Mouse (Mus musculus) heart, adult 8-10 months (tissue): ENCODE data around the gene Ppard. TPM values are rescaled to one million over a fixed set of nuclear protein-coding genes. Genes with fewer than 3 reads are reported as not detected.
A peak's percentile ranks its signal among the peaks of the same experiment; 100 is the strongest.
"Not testable (repeated sequence)": the region's sequence is repeated elsewhere in the genome, so short reads cannot be mapped to it uniquely, and the experiment has no call there.

ENCODE experiments used
- DNase-seq: peaks from one replicate; pipeline ENCODE4 v3.0.0; 2022; ENCODE audit warnings: low spot score
- total RNA-seq, 4 experiments: library from RNA; stranded (reverse); gene quantifications; 2 replicates each; pipeline ENCODE4 v1.2.4; 2022

Gene Ppard
- total RNA-seq, 4 experiments from 2014 or later, result 32.4 to 33.8 (median 33.1) TPM

DNA sequence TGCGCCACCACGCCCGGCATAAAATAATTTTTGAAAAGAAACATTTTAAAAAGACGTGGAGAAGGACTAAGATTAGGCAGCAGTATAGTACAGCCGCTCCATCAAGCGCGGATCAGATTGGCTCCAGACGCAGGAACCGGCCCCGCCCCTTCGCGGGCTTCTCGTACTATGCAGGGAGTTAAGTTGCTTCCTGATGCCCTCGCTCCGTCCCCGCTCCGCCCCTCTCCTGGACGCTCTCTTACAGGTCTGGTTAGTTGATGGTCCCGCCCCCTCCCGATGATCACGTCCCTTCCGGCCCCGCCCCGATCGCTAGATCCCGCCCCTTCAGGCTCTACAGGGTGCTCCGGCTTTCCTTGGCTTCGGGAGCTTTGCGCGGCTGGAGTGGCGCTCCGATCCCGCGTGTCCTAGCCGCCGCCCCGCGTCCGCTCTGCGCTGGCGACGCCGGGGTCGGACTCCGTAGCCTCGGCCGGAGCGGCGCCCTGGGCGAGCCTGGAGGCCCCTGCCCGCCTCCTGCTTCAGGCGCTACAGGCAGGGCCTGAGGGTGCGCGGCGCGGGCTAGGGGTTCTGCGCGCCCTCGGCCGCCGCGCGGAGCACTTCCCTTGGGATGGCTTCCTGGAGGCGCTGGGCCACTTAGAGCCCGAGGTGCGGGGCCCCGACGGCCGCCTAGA lies 80.8 kb downstream of the Ppard start, which contains the start of gene Fance:
Fance (plus strand) TSS at position 308 of the 668 bp plus-strand sequence.
- DNase-seq, result peak; percentile 94

DNA sequence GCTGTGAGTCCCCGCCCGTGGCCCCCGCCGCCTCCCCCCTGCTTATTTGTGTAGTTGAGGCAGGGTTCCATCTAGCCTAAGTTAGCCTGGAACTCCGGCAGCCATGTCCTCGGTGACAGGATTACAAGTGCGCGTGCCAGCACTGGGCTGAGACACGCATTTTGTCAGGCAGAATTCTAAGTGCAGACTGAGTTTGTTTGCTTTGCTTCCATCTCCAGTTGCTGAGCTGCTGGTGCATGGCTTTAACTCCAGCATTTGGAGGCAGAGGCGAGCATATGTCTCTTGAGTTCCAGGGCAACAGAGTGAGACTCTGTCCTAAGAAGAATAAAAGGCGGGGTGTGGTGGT lies 81.4 kb downstream of the Ppard start:
- no peak for DNase-seq

DNA sequence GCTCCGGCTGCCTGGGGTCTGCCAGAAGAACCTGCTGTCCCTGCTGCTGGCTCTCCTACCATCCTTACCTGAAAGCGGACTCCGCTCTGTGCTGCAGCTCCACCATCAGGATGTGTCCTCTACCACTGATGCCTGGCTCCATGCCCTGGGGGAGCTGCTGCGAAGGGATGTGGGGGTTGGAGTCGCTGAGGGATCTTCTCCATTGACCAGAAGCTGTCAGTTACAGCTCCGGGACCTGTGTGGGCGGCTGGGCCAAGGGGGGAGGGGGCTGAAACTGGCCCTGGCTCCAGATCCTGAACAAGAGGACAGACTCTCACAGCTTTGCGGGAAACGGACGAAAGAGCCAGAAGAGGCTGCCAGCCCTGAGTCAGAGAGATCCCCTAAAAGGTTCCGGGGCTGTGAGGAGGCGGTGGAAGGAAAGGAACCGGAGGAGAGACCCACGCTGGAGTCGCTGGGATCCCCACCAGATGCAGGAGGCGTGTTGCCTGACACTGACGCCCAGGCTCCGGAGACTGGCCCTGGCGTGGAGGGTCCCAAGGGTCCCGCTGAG lies 83.2 kb downstream of the Ppard start:
- no peak for DNase-seq

DNA sequence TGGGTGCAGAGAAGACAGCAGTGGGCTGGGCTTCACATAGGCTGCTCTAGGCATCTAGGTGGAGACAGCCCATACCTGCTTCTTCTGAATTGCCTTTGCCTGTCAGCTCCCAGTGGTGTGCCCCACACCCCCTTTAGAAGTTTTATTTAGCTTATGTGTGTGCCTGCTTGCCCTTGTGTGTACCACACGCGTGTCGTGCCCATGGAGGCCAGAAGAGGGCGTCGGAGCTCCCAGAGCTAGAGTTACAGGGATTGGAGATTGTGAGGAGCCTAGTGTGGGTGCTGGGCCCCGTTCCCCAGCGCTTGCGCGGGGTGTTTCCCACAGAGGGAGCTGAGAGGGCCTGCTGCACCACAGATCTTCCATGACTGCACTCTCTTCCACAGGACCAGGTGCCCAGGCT lies 84.0 kb downstream of the Ppard start:
- DNase-seq, result no peak

DNA sequence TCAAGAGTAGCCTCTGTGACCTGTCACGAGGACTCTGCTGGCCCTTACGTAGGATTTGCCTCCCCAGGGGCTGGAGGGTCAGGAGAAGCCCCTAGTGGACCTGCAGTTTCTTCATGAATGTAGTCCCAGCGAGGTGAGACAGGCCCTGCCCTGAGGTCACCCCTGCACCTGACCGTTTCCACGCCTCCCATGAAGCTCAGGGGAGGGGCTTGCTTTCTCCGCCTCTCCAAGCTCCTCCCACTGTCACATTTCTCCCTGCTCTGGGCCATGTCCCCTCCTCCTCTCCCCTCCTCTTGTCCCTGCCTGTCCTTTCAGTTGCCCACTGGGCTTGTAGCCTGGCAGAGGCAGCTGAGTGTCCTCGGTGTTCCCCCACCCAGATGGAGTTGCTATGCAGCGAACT lies 84.6 kb downstream of the Ppard start:
- DNase-seq, result no peak

DNA sequence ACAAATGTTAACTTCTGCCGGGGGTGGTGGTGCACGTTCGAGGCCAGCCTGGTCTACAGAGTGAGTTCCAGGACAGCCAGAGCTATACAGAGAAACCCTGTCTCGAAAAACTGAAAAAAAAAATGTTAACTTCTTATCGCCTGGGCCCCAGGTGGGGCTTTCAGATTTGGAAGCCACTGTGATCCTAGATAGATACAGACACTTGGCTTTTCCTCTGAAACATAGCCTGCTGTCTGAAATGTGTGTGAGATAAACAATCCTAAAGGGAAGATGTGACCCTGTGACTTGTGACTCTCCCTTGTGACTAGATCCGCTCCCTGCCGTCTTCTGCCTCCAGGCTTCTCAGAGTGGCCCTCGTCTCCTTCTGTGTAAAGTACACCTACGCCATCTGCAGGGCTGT lies 85.2 kb downstream of the Ppard start:
- no peak for DNase-seq

DNA sequence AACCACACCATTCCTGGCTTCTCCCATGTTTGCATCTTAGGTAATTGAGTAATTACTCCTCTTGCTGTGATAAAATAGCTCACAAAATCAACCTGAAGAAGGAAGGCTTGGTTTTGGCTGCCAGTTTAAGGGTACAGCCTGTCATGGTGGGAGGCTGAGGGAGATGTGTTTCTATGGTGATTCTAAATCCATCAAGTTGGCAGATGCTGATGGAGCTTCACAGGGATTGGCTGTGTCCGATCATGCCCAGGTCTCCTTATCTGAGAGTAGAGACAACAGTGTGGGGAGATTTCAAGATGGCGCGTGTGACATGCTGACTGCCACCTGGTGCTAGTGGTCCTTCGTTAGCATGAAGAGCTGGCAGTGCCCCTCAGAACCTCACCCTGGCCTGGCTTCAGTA lies 89.2 kb downstream of the Ppard start:
- DNase-seq, result no peak

DNA sequence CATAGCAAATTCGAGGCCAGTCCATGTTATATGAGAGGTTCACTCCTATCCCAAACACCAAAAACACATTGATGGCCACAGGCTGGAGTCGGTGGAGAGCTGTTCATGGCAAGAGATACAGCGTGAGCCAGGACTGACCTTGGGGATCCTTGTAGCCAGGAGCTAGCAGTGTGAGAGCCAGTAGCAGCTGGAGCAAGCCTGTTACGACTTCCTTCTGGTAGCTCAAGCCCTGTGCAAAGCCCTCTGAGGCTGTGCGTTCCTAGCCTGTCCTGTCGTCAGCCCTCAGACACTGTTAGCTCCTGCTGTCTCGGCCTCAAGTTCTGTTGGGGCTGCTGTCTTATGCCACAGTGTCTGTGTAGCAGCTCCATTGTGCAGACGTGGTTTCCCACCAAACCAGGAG lies 91.3 kb downstream of the Ppard start:
- no peak for DNase-seq

DNA sequence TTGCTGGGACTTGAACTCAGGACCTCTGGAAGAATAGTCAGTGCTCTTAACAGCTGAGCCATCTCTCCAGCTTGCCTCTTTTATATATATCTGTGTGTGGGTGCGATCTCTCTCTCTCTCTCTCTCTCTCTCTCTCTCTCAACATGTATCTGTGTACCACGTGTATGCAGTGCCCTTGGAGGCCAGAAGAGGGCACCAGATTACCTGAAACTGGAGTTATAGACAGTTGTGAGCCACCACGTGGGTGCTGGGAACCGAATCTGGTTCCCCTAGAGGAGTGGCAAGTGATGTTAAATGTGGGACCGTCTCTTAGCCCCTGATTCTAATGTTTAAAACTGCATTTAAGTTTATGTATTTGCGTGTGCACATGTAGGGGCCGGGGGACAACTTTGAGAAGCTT lies 91.9 kb downstream of the Ppard start:
- not testable (repeated sequence) for DNase-seq

DNA sequence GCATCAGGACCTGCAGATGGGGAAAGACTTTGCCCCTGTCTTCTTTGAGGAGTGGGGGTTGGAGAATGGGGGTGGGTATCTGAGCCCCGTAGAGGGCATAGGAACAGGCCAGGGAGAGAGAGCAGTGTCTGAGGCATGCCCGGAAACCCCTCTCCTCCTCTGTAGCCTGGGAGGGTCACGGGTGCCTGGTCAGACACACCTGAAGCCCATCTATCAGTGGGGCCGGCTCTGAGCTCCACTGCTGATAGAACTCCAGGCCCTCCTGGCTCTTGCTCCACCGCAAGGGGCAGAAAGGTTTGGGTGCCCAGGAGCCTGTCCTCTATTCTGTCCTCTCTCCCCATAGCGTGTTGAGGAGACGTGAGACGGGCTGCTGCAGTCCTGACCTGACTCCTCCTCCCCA lies 93.3 kb downstream of the Ppard start:
- DNase-seq, result no peak

DNA sequence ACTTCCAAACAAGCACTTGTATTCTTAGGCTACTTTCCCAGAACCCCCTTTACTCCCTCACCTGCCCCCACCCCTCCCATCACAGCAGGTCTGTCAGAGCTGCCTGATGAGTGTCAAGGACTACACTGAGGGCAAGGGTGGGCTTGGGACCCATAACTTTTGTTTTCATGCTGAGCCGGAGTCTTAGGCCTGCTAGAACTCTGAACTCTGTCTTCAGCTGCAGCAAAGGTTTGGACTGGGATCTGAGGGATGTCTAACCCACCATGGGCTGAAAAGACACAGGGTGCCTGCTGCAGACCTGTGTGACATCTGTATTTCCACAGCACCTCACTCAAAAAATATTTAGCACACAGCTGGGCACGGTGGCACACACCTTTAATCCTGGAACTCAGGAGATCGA lies 94.5 kb downstream of the Ppard start:
- DNase-seq, result no peak

DNA sequence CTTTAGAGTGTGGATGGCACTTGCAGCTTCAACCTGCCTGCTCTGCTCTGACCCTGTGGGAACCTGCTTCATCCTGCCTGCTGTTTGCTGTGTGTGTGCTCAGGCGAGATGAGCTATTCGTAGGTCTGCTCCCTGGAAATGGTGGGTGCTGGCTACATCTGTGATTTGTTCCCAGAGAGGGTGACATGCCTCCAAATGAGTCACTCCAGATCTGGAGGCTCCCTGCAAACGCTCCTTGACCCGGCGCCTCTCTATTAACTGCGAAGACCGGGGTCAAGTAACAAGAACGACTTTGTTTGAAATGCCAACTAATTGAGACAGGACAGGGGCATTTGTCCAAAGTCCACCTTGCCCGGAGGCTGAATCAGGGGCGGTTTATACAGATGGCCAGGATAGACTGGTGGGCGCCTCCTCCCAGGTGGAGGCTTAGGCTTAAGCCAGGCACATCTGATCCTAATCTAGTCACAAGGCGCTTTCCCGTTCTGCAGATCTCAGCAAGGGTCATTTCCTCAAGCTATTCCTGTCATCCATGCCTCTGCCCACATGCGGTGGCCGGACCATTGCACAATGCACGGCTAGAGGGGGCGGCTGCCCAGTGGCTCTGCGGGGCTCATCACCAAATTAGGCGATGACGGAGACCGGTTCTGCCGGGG lies 95.3 kb downstream of the Ppard start:
- DNase-seq, result no peak

DNA sequence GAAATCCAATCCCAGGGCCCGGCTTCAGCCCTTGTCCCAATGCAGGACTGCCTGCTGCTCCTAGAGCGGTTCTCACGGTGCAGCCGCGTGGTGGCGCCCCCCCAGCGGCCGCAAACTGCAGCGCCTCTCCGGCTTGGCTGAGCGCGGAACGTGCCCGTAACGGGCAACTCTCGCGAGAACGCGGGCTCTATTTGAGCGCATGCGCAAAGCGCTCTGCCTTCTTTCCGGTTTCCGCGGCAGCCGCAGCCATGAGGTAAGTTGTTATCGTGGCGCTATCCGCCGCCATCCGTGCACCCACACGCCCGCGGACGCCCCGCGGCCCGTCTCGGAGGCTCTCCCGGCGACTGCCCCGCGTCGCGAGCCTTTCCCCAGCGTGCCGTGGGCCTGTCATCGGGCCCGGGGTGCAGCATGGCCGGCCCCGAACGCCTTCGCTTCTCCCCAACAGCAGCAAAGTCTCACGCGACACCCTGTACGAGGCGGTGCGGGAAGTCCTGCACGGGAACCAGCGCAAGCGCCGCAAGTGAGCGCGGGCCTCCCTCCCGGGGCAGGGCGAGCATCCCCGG lies 95.9 kb downstream of the Ppard start, which contains the start of gene Rpl10a:
Rpl10a (plus strand) TSS at position 106 of the 563 bp plus-strand sequence.
- peak; percentile 95 for DNase-seq

DNA sequence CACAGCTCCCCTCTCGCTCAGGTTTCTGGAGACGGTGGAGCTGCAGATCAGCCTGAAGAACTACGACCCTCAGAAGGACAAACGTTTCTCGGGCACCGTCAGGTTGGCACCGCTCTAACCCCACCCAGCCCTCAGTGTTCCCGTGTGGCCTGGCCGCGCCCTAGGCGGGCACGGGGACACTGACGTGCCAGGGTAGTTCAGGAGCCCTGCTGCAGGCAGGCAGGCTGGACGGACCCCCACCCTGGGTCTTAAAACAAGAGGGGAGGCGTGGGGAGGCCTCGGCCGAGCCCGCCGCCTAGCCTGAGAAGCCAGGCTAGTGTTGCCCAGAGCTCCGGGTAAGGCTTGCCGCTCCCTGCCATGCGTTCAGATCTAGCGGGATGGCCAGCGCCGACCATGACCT lies 96.4 kb downstream of the Ppard start:
- DNase-seq, result no peak

DNA sequence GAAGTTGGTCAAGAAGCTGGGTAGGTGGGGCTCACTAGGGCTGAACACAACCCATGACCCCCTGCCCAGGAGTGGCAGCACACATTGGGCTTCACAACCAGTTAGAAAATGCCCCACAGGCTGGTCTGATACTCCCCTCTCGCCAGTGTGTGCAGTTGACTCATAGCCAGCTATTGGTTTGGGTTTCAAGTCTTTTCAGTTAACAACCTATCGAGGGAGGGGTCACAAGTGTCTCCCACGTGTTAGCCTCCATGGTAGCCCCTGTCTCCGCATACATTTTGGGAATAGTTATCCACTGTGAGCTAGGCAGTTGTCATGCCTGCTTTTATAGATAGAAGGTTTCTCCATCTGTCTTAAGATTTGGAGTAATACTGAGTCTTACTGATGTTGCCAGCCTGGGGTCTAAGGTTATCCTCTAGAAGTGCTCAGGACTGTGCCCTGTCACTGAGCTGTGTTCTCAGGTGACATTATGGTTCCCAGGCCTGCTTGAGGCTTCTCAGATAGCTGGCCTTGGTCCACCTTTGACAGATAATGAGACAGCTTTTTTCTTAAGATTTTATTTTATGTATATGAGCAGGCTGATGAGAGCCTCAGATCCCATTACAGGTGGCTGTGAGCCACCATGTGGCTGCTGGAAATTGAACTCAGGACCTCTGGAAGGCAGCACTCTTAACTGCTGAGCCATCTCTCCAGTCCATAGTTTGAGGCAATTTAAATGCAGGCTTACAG lies 97.2 kb downstream of the Ppard start:
- DNase-seq, result no peak

DNA sequence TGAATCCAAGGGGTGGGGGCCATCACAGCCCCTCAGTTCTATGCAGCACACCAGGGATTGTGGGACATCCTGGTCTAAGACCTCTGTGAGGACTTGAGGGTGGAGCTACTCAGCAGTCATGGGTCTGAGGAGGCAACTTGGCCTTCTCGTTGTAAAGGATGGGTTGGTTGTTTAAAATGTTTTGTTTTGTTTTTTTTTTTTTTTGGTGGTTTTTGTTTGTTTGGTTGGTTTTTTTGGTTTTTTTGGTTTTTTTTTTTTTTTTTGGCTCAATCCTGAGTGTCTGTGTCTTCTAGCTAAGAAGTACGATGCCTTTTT lies 97.7 kb downstream of the Ppard start:
- DNase-seq, result no peak

DNA sequence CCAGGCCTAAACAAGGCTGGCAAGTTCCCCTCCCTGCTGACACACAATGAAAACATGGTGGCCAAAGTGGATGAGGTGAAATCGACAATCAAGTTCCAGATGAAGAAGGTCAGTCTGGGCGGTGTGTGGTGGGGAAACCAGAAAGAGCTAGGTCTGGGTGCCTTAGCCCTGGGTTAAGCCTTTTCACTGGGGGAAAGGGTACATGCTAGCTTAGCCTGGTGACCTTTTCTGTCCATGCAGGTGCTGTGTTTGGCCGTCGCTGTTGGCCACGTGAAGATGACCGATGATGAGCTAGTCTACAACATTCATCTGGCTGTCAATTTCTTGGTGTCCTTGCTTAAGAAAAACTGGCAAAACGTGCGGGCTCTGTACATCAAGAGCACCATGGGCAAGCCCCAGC lies 98.1 kb downstream of the Ppard start:
- DNase-seq, result not testable (repeated sequence)

DNA sequence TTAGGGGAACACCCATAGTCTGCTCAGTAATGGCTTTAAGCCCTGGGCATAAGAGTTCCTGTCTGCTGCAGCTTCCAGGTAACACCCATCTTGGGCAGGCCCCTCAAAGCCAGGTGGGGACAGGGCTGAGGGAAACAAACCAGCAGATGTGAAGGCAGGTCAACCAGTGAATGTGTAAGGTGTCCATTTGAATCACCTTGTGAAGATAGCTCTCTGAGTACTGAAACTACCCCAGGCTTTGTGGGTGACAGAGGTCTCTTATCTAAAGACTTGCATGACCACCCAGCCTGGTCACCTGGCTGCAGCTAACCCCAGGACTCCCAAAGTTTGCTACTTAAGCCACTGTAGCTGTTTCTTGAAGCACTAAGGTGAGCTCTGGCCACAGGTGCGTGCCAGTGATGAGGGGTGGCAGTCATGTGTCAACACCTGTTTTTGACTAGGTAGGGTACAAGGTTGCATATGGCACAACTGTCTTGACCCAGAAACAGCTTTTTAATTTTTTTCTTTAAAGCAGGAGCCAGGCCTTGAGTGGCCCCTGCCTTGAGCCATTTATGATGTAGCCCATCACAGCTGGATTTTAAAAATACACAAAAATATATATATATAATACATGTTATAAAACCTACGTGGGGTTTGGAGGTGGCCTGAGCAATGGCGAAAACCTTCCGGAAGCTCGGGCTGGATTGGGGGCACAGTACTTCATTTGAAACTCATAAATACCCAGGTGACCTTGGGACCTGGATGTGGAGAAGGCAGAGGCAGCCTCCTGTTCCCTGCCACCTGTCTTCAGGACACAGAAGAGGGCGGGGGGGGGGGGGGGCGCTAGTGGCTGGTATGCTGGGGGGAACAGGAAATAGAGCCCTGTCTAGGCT lies 99.0 kb downstream of the Ppard start:
- no peak for DNase-seq

DNA sequence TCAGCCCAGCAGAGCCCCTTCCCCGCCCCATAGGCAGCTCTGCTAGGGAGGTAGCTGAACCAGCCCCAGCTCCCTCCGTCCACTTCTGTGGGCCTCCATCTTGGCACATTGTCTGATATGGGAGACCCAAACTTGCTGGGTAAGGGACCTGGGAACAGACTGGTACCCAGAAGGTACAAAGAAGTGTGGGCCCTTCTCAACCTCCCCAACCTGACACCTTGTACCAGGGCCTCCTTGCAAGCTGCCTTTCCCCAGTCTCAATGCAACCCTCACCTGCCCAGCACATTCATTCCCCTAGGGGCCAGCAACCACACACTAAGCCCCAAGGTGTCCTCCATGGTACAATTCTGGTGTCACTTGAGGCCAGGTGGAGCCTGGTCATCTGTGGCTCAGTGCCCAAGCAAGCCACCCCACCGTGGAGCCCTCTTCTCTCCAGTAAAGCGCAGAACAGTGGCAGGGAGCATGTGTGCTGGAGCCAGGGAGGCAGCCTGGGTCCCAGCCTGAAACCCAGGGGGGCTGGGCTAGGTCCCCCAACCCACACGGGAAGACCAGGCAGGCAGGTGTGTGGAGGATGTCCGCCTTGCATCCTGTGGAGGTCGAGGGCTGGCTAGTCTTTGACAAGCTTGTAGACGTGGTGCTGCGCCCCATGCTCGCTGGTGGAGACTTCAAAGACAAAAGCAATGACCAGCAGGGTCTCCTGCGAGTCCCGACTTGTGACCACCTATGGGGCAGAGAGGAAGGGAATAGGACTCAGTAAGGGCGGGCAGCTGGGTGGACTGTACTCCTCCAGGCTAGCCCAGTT lies 99.8 kb downstream of the Ppard start:
- no peak for DNase-seq

DNA sequence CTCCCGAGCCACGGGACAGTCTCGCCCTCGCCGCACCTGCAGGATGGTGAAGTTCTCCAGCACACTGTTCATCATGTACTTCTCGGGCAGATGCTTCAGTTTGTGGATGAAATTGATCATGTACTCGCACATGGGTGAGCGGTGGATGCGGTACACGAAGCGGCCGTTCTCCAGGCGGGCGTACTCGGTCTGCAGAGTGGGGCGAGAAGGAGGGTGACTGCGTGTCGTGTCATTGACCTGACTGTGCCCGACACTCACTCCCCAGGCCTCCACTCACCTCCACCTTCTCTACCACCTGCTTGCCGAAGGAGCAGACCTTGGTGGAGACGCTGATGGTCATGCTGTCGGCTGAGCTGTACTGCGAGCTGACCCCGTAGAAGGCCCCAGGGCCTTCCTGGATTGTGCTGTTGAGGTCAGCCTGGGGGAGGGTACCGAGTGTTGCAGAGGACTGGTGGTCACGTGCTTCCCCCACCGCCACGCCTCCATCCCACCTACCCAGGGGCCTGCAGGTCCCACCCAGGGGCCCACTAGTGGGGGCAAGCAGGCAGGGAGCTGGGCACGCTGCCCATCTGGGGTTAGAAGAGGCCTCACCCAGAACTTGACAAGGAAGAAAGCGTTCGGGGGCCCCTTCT lies 100.5 kb downstream of the Ppard start:
- no peak for DNase-seq
